Mouse (Mus musculus) mouse embryonic stem cell (cell line): Measurements from ENCODE around the gene Ccdc60.
"Not testable (repeated sequence)": the region's sequence is repeated elsewhere in the genome, so short reads cannot be mapped to it uniquely, and the experiment has no call there.

Experiments
- in situ Hi-C, 2 experiments: fragments of 300-500 bp; cut with MboI; formaldehyde crosslinking; loops; 1 replicate in 1 of 2; 3 replicates in 1 of 2; pipeline ENCODE4 v1.14.3; 2019 to 2020; ENCODE audit warnings: low sequenced_read_pairs in 2 of 2, low pct_unique_long_range_greater_than_20kb in 1 of 2, mixed read lengths in 1 of 2; ENCODE audit not compliant: unreplicated experiment in 1 of 2

Ccdc60 gene

DNA sequence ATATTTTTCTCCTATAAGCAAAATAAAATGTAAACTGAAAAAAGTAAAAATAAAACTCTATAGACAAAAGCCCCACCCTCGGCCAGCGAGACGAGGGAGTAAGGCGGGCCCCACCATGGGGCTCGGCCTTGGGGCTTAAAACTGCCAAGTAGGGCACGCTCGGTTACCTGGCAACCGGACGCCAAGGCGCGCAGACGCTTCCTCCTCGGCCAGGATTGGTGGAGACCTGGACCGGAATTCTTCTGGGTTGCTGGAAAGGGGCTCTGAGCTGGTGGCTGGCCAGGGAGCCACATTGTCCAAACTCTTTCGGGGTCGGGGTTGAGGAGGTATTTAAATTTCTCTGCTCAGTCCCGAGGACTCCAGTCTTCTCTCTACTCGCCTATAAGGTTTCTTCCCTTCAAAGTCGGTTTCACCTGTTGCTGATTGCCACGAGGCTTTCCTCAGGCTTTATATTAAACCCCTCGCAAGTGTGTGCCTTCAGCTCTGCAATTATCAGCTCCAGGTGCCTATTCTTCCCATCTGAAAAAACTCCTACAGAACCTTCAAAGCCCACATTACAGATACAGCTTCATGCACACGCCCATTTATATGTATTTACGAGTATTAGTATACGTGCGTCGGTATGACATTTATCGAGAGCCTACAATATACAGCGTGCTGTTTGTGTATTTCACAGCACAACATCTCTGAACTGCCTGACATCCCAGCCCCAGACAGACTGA, at the start of gene Ccdc60:
TSS of gene Ccdc60 (minus strand) at position 137 of the 722 bp plus-strand sequence.
- in situ Hi-C loops: no loop called here

DNA sequence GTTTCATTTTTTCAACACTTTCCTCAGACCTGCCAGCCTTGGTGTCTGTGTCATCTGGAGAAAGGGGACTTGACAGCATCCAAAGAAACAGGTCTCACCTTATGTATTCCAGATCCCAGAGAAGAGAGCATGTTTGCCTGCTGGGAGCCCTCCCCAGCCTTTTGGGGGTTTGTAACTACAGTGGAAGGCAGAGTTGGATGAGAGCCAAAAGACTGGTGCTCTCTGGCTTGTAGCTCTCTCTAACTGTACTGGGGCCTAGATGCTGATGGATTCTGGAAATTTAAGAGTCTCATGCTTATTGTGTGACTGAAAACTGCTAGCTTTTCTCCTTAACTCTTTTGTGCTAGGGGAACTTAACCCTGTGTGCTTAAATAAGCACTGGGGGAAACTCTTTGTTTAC, 47.4 kb upstream of the Ccdc60 start:
- in situ Hi-C loops: no loop called here

DNA sequence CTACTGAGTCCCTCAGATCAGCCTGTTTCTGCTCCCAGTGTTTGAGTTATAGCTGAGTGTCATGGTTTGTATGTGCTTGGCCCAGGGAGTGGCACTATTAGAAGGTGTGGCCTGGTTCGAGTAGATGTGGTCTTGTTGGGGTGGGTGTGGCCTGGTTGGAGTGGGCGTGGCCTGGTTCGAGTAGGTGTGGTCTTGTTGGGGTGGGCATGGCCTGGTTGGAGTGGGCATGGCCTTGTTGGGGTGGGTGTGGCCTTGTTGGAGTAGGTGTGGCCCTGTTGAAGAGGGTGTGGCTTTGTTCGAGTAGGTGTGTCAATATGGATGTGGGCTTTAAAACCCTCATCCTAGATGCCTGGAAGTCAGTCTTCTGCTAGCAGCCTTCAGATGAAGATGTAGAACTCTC, 40.1 kb upstream of the Ccdc60 start:
- in situ Hi-C loops: no loop called here

DNA sequence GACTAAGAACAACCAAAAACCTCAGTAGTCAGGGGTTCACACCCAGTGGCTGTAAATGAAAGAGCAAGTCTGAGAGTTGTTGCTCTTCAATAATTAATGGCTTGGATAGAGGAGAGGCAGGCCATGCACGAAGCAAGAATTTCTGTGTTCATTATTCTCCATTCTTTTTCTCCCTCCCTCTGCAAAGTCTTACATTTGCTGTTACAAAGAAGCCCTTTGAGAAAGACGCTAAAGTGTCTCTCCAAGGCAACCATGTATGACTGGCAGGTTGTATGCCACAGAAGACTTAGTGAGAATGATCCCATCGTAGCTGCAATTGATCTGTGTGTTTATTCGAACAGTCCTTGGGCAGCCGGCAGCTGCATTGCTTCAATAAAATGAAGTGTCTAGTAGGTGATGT, 34.6 kb upstream of the Ccdc60 start:
- in situ Hi-C loops: no loop called here

DNA sequence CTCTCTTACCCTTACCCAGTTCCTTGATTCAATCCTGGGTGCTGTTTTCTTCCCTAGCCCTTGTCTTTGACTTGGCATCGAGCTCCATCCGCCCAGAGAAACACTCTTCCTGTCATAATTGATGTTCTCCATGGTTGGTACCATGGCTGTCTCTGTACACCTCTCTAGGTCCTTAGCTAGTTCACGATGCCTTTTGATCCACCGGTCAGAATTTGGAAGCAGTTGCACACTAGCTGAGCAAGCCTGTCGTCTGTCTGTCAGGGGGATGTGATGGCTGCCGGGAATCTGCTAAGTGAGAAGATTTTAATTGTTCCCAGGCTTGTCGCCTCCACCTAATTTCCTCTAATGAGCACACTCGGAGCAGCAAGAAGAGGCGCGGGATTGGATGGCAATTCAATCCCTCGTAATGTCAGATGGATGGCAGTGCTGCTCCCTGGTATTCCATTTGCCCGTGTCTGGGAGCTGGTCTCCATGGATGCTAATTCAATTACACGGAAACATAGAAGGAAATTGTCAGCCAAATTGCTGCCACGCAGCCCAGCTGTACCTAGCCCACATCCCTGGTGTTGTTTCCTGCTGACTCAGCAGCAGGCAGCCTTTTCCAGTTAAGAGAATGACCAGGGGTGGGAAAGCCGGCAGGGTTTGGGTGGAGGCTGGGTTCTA, 33.7 kb upstream of the Ccdc60 start:
- in situ Hi-C loops: no loop called here

DNA sequence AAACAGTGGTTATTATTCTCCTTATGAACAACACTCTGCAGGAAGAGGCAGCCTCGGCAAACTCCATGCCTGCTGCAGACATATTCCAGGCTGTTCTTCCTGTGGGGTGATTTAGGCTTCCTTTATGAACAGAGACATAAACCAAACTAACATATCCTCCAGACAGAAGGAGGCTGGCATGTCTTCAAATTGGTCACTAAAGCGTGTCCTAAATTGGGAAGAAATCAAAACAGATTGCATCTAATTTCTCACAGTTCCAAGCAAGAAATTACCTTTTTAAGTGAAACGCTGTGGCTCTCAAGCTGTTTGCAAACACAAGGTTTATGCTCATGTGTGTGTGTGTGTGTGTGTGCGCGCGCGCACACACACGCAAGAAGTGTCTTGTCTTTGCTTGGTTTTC, 24.9 kb upstream of the Ccdc60 start:
- in situ Hi-C loops: no loop called here

DNA sequence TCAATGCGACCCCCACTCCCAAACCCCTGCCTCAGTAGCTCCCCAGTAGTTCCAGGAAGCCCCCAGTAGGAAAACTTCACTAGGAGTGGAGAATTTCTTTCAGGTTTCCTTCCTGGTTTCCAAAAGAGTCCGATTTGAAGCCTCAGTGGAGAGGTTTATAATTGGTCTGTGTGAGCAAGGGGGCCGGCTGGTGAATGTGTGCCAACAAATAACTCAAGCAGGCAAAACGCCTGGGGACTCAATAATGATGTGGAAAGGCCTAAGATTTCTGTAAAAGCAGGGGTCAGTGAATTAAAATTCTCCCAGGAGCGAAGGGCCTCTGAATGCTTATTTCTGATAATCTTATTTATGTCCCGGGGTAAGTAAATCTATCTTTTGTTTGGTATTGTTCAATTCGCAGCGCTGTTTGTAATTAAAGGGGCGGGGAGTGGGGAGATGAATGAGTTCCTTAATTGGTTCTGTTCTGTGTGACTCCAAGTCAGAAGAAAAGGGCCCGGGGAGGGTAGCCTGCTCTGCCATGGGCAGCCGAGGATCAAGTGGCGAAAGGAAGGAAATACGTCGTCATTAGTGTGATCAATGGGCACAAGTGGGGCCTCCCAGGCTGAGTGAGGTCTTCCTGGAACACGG, 23.4 kb upstream of the Ccdc60 start:
- in situ Hi-C loops: no loop called here

DNA sequence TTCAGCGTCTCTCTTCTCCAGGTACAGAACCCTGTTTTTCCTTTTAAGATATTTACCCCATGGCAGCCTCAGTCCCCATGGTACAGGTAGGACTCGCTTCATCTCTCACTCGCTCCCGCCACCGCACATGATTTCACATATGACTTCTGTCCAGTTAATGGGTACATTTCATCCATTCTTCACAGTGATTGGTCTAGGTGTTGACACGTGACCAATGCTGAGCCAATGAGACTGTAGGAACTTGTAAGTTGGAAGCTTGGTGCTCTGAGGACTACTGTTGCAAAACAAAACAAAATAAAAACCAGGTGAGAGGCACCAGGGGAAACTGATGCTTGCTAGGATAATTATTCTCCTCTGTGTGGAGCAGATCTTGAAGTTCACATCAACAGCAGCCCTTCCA, 22.9 kb upstream of the Ccdc60 start:
- in situ Hi-C loops: no loop called here

DNA sequence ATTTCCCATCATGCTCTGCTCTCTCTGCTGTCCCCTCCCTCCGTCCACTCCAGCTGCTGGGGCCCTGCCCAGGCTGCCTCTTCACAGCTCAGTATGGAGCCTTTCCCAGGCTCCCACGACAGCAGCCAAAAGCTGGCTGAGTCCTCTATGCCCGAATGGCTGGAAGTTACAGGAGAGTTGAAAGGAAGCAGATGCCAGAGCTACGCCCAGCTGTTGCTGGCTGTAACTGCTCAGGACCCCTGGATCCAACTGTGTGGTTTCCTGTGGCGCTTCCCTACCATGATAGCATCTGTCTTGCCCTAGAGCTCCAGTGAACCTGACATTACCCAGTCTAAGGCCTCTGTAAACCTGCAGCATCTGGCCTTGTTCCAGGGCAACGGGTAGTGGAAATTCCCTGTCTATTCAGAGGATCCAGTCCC, 20.6 kb upstream of the Ccdc60 start:
- in situ Hi-C loops: no loop called here

DNA sequence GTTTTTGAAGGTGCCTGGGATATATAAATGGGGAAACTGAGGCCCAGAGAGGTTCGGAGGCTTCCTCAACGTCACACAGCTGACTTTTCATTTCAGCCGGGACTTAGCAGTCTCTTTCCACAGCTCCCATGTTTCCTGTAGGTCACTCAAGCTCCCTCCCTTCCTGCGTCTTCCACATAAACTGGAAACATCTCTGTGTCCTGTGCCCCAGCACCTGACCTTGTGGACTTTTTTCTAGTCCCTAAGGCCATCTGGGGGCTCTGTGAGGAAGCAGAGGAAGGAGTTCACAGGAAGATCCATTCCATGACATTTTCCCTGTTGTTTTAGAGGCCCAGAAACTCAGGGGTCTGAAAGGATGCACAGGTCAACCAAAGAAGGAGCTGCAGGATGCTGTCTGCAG, 16.8 kb upstream of the Ccdc60 start:
- in situ Hi-C loops: no loop called here

DNA sequence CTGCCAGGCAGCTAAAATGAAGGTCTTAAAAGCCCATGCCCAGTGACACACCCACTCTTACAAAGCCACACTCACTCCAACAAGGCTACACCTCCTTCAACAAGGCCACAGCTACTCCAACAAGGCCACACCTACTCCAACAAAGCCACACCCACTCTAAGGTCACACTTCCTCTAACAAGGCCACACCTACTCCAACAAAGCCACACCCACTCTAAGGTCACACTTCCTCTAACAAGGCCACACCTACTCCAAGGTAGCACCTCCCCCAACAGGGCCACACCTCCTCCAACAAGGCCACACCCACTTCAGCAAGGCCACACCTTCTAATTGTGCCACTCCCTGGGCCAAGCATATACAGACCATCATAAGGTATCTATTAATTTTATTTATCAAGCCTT, 16.4 kb upstream of the Ccdc60 start:
- in situ Hi-C loops: not testable (repeated sequence)

DNA sequence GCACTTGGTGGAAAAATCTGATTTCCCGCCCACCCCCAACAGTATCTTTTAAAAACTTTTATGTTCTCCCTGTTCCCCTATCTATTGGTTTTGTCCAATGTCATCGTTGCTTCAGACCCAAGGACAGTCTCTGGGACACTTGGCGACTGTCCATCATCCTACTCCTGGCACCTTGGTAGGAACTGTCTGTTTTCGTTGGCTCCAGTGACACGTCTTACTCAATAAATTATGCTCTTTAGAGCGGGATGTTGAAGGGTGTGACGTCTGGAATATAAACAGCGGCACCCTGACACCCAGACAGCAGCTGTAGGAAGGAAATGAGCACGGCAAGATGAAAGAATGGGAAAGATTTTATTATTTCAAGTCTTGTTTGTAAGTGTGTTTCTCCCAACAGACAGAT, 12.2 kb upstream of the Ccdc60 start:
- in situ Hi-C loops: no loop called here

DNA sequence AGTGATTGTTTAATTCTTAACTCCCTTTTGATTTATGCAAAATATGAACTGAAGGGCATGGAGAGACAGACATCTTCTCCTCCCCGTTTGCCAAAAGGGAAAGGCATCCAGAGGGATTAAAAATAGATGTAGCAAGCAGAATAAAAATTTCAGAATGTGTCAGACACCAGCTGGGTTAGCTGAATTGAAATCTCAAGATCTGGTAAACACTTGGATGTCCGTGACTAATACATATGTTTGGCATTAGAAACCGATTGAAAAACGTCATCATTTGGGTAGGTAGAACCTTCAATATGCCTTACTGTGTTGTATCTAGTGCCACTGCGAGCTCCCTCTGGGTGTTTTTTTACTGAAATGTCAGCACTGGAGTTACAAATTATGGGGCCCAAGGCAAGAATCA, 4.7 kb upstream of the Ccdc60 start:
- in situ Hi-C loops: no loop called here

DNA sequence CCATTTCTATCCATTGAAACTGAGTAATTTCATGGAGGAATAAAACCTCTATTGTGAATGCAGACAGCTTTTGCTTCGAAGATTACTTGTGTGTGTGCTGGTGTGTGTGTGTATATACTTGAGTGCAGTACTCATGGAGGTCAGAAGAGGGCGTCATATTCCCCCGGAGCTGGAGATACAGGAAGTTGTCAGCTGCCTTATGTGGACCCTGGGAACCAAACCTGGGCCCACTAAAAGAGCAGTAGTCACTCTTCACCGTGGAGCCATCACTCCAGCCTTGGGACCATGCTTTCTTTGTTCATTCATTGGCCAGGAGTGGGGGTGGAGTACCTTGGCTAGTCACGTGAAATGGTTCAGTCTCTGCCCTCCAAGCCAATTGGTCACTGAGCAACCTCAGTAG, 1.8 kb upstream of the Ccdc60 start:
- in situ Hi-C loops: no loop called here

DNA sequence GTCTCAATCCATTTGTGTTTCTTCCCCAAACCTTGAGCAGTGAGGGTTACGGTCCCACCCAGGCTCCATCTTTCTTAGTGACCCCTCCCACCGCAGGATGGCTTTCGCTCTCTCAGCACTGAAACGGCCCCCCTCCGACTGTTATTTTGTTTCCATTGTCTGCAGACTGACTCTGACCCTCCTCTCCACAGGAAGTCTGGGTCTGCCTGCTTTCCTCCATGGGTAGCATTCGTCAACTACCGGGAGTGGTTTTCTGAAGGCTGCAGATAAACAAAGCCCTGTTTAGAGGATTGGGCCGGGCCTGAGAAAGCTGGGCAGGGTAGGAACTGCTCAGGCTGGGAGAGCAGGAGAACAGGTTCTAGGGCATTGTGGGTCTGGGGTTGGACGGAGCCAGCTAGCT, 1.1 kb upstream of the Ccdc60 start:
- in situ Hi-C loops: no loop called here

DNA sequence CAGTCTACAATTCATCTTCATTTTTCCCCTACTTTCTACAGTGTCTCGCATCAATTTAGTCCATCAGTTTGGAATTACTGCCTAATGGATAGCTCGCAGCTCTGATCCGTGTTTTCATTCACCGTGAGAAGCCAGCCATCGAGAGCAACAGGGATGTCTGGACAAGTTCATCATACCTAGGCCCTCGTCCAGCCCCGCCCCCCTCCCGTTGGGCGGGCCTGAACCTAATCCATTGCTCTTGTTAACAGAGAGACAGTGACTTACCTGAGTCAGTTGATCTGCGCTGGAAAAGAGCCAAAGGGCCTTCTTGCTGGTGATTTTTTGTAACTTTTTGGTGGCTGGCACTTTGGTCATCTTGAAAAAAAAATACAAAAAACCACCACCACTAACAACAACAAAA, 602 bp downstream of the Ccdc60 start:
- in situ Hi-C loops: no loop called here

DNA sequence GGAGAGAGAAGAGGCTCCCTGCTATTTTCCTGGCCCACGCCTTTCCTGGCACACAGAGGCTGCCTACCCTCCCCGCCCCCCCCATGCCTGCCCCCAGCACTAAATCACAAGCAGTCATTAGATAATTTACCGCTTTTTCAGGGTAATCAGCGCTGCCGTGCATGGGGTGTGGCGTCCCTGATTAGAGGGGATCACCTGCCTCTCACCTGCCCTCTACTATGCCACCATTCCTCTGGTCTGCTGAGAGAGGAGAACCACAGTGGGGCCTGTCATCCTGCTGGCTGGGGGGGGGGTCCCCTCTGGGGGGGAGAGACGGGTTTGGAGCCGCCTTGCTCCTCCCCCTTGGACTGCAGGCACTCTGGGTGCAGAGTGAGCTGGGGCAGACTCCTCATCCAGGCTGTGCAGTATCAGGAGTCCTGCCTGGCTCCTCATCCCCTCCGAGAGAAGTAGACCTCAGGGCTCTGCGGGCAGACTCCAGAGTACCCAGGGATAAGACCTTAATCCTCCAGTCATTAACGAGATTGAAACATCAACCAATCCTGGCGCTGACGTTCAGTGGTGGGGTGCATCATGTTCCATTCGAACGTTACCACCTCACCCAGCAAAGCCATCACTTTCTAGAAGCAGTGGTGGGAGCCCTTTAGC, 3.1 kb downstream of the Ccdc60 start:
- in situ Hi-C loops: no loop called here

DNA sequence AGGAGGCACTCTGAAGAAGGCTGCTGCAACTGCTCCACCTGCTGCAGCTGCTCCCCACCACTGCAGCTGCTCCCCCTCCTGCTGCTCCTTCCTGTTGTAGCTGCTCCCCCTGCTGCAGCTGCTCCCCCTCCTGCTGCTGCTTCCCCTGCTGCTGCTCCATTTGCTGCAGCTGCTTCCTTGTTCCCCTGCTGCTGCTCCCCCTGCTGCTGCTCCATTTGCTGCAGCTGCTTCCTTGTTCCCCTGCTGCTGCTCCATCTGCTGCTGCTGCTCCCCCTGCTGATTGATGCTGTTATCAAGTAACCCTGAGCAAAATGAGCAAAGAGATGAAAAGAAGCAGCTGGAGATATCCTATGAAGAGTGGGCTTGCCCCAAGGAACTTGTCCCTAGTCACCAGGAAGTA, 8.3 kb downstream of the Ccdc60 start:
- in situ Hi-C loops: no loop called here

DNA sequence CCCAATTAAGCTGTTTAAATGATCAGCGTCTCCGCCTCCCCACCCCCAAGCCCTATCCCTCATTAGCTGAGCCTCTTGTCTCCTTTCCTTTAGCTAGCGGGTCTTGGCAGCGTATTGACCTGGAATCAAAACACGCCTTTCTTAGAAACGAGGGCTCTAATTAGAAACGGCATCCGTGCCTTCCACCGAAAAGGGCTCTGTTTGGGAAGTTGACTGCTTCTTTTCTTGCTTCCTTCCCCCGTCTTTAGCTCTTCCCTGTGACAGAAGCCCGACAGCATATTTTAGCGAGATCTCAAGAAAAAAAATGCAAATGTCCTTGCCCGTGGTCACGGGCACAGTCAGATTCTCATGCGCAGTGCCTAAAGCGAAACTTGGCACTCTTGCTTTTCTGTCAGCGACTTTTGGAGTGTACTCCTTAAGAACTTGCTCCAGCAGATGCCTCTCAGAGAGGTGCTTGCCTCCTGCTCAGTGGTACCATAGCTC, 10.3 kb downstream of the Ccdc60 start:
- in situ Hi-C loops: no loop called here
